Mouse (Mus musculus) layer of hippocampus, postnatal 25 days (tissue): ENCODE data around the gene Ppm1b. TPM values are rescaled to one million over a fixed set of nuclear protein-coding genes. Genes with fewer than 3 reads are reported as not detected.

Experiments
- DNase-seq, 2 experiments: peaks; one replicate each; pipeline ENCODE4 v3.0.0; 2022; ENCODE audit warnings: mixed read lengths in 2 of 2, low spot score in 1 of 2; ENCODE audit errors: extremely low spot score in 1 of 2
- total RNA-seq, 2 experiments: library from RNA; stranded (reverse); gene quantifications; 2 replicates each; pipeline ENCODE4 v1.2.3; 2021

Gene Ppm1b
- total RNA-seq, 2 experiments from 2014 or later, result 126 to 129 TPM

- DNase-seq, result no peak
These were observed 101.7 kb downstream of the Ppm1b start for GRCm38 (mm10) chr17:85058276-85058675.

GRCm38 (mm10) chr17:85059136-85059535, 102.6 kb downstream of the Ppm1b start:
- DNase-seq, result no peak

- no peak for DNase-seq
These were observed 107.0 kb downstream of the Ppm1b start for GRCm38 (mm10) chr17:85063560-85063959.

- DNase-seq, result no peak
These were observed 110.8 kb downstream of the Ppm1b start for GRCm38 (mm10) chr17:85067331-85067730.

GRCm38 (mm10) chr17:85070658-85071057, 114.1 kb downstream of the Ppm1b start:
- DNase-seq, result no peak

GRCm38 (mm10) chr17:85071088-85071775, 114.7 kb downstream of the Ppm1b start:
- DNase-seq, result no peak

- no peak for DNase-seq
These were observed 115.8 kb downstream of the Ppm1b start for GRCm38 (mm10) chr17:85072383-85072782.

GRCm38 (mm10) chr17:85073214-85073613, 116.7 kb downstream of the Ppm1b start:
- DNase-seq, result no peak

Other genes starting within 250 kb of the Ppm1b start
- gene Lrpprc, start 166.0 kb upstream of the Ppm1b start, total RNA-seq, result 10 to 100 TPM; 60.3 to 61.0 TPM
- gene Slc3a1, start 71.6 kb downstream of the Ppm1b start, total RNA-seq, result under 1 TPM in 1 of 2 experiments, not detected in 1; 0.12 TPM
- gene Prepl, start 133.5 kb downstream of the Ppm1b start, total RNA-seq, result 100 to 1,000 TPM; 347 to 356 TPM
- 10 to 100 TPM; 11.8 to 13.5 TPM for gene Camkmt, start 133.8 kb downstream of the Ppm1b start, total RNA-seq